Mouse (Mus musculus) neural tube, embryonic 12.5 days (tissue): ENCODE results near the gene Epn2. TPM values are rescaled to one million over a fixed set of nuclear protein-coding genes. Genes with fewer than 3 reads are reported as not detected.

Experiments used
- ATAC-seq: fragments of 200-750 bp; cut with Nextera tagmentation; 2 replicates; pipeline ENCODE4 v1.8.0; 2017; ENCODE audit warnings: low read depth, mild to moderate bottlenecking, moderate TSS enrichment, moderate library complexity; ENCODE audit not compliant: low FRiP score
- H3K27ac ChIP-seq: fragments of 300-500 bp; sonication (generic); 2 replicates; pipeline ENCODE4 v1.5.1; 2016
- H3K27me3 ChIP-seq: fragments of 300-500 bp; sonication (generic); replicated peaks from 2 replicates; pipeline ENCODE4 v1.6.1; 2016; ENCODE audit warnings: mild to moderate bottlenecking
- H3K36me3 ChIP-seq: fragments of 300-500 bp; sonication (generic); 2 replicates; pipeline ENCODE4 v1.6.1; 2016; ENCODE audit warnings: mild to moderate bottlenecking
- H3K4me1 ChIP-seq: fragments of 300-500 bp; sonication (generic); 2 replicates; pipeline ENCODE4 v1.6.1; 2016
- H3K4me2 ChIP-seq: fragments of 300-500 bp; sonication (generic); replicated peaks from 2 replicates; pipeline ENCODE4 v1.6.1; 2016; ENCODE audit warnings: mild to moderate bottlenecking
- H3K4me3 ChIP-seq: fragments of 300-500 bp; sonication (generic); 2 replicates; pipeline ENCODE4 v1.5.1; 2016
- H3K9ac ChIP-seq: fragments of 300-500 bp; sonication (generic); 2 replicates; pipeline ENCODE4 v1.6.1; 2016; ENCODE audit warnings: mild to moderate bottlenecking
- H3K9me3 ChIP-seq: fragments of 300-500 bp; sonication (generic); 2 replicates; pipeline ENCODE4 v1.6.1; 2016; ENCODE audit warnings: mild to moderate bottlenecking
- WGBS: fragments of 180-500 bp; shearing (Covaris S2); methylation state at CpG from one replicate; pipeline ENCODE4 v1.1.7; 2016; 5-methylcytosine and 5-hydroxymethylcytosine counted together
- polyA plus RNA-seq: library from polyadenylated mRNA; unstranded; fragments of >200 nt; fragmentation: Nextera tagmentation; extraction: Ambion mirVana; gene quantifications from 2 replicates; pipeline ENCODE4 v1.2.1, GENCODE M21; 2016

Gene Epn2
- polyA plus RNA-seq, 1 experiment from 2014 or later: 43.8 TPM

- Histone ChIP-seq H3K4me3 (peak within 1 kb of the TSS; percentile 31), H3K9ac (peak within 1 kb of the TSS; percentile 43), H3K4me1 (peaks cover 52% of the 10 kb centered on the region), H3K36me3 (peaks cover 23% of the 10 kb centered on the region), H3K9me3 (no peaks in the 10 kb centered on the region), H3K27me3 (no peaks in the 10 kb centered on the region), H3K27ac (peak within 1 kb of the TSS; percentile 93), H3K4me2 (peak within 1 kb of the TSS; percentile 55)
- peak; percentile 81 for ATAC-seq
- 4% methylated on average over 20 of the region's 20 CpGs for WGBS
Observed at GRCm38 (mm10) chr11:61484613-61485540, 94.6 kb downstream of the Epn2 start, which contains the start of gene Mfap4. Mfap4 (plus strand) TSS chr11:61485431.

GRCm38 (mm10) chr11:61484256-61484612 lies 95.3 kb downstream of the Epn2 start:
- Histone ChIP-seq H3K9ac (peak overlapping the region; percentile 43; the same call in 1 of the 2 replicates), H3K27ac (peak overlapping the region; percentile 93), H3K4me3 (no peak overlapping the region), H3K36me3 (peaks cover 17% of the 10 kb centered on the region), H3K4me2 (peak overlapping the region; percentile 55), H3K9me3 (no peaks in the 10 kb centered on the region), H3K27me3 (no peaks in the 10 kb centered on the region), H3K4me1 (peaks cover 48% of the 10 kb centered on the region)
- WGBS: 12% methylated on average over 10 of the region's 10 CpGs
- ATAC-seq: peak; percentile 23

- no peak overlapping the region for H3K9ac ChIP-seq
- H3K4me1 ChIP-seq: peaks cover 48% of the 10 kb centered on the region
- no peak overlapping the region for H3K4me3 ChIP-seq
- H3K27me3 ChIP-seq: no peaks in the 10 kb centered on the region
- no peak for ATAC-seq
- H3K9me3 ChIP-seq: no peaks in the 10 kb centered on the region
- H3K4me2 ChIP-seq: no peak overlapping the region
- H3K27ac ChIP-seq: no peak overlapping the region
- H3K36me3 ChIP-seq: peaks cover 8% of the 10 kb centered on the region
- WGBS: 83% methylated on average over 13 of the region's 13 CpGs
Observed at GRCm38 (mm10) chr11:61483226-61483845, 96.2 kb downstream of the Epn2 start.

GRCm38 (mm10) chr11:61481239-61482090 lies 98.0 kb downstream of the Epn2 start:
- Histone ChIP-seq H3K27me3 (no peaks in the 10 kb centered on the region), H3K4me2 (no peak overlapping the region), H3K9ac (no peak overlapping the region), H3K4me1 (peaks cover 30% of the 10 kb centered on the region), H3K36me3 (no peaks in the 10 kb centered on the region), H3K9me3 (no peaks in the 10 kb centered on the region), H3K27ac (no peak overlapping the region), H3K4me3 (no peak overlapping the region)
- no peak for ATAC-seq
- WGBS: 80% methylated on average over 9 of the region's 9 CpGs

GRCm38 (mm10) chr11:61478788-61479187 lies 100.7 kb downstream of the Epn2 start:
- Histone ChIP-seq H3K9me3 (no peaks in the 10 kb centered on the region), H3K36me3 (no peaks in the 10 kb centered on the region), H3K4me3 (no peak overlapping the region), H3K9ac (no peak overlapping the region), H3K27ac (no peak overlapping the region), H3K4me1 (peaks cover 5% of the 10 kb centered on the region; the same call in 1 of the 2 replicates), H3K27me3 (no peaks in the 10 kb centered on the region), H3K4me2 (no peak overlapping the region)
- no peak for ATAC-seq
- 87% methylated on average over 4 of the region's 4 CpGs for WGBS

GRCm38 (mm10) chr11:61477566-61478508 lies 101.7 kb downstream of the Epn2 start:
- Histone ChIP-seq H3K9ac (no peak overlapping the region), H3K9me3 (no peaks in the 10 kb centered on the region), H3K4me1 (peaks cover 5% of the 10 kb centered on the region; the same call in 1 of the 2 replicates), H3K27ac (no peak overlapping the region), H3K4me3 (no peak overlapping the region), H3K4me2 (no peak overlapping the region), H3K27me3 (no peaks in the 10 kb centered on the region), H3K36me3 (no peaks in the 10 kb centered on the region)
- WGBS: 65% methylated on average over 17 of the region's 17 CpGs
- no peak for ATAC-seq

GRCm38 (mm10) chr11:61476786-61477382 lies 102.6 kb downstream of the Epn2 start:
- H3K9me3 ChIP-seq: no peaks in the 10 kb centered on the region
- peak overlapping the region; percentile 18; the same call in 1 of the 2 replicates for H3K4me2 ChIP-seq
- no peak for ATAC-seq
- H3K4me3 ChIP-seq: no peak overlapping the region
- H3K9ac ChIP-seq: 0 out of 2 replicates have a peak overlapping the region, but pooled peaks have one; percentile 38
- no peak overlapping the region for H3K27ac ChIP-seq
- WGBS: 62% methylated on average over 12 of the region's 12 CpGs
- H3K4me1 ChIP-seq: peaks cover 5% of the 10 kb centered on the region; the same call in 1 of the 2 replicates
- no peaks in the 10 kb centered on the region for H3K36me3 ChIP-seq
- no peaks in the 10 kb centered on the region for H3K27me3 ChIP-seq

GRCm38 (mm10) chr11:61473630-61474029 lies 105.9 kb downstream of the Epn2 start:
- no peaks in the 10 kb centered on the region for H3K9me3 ChIP-seq
- no peak overlapping the region for H3K9ac ChIP-seq
- 76% methylated on average over 4 of the region's 4 CpGs for whole genome bisulfite sequencing
- no peak for ATAC-seq
- H3K4me2 ChIP-seq: no peak overlapping the region
- no peaks in the 10 kb centered on the region for H3K36me3 ChIP-seq
- no peaks in the 10 kb centered on the region; the same call in 1 of the 2 replicates for H3K4me1 ChIP-seq
- no peaks in the 10 kb centered on the region for H3K27me3 ChIP-seq
- H3K4me3 ChIP-seq: no peak overlapping the region
- no peak overlapping the region for H3K27ac ChIP-seq

- Histone ChIP-seq H3K4me2 (no peak overlapping the region), H3K36me3 (no peaks in the 10 kb centered on the region), H3K27me3 (no peaks in the 10 kb centered on the region), H3K27ac (no peak overlapping the region), H3K9me3 (no peaks in the 10 kb centered on the region), H3K4me3 (no peak overlapping the region), H3K9ac (no peak overlapping the region), H3K4me1 (no peaks in the 10 kb centered on the region)
- ATAC-seq: no peak
Observed at GRCm38 (mm10) chr11:61470880-61471279, 108.6 kb downstream of the Epn2 start.

- Histone ChIP-seq H3K4me3 (no peak overlapping the region), H3K27me3 (no peaks in the 10 kb centered on the region), H3K9me3 (no peaks in the 10 kb centered on the region), H3K4me2 (no peak overlapping the region), H3K4me1 (no peaks in the 10 kb centered on the region), H3K27ac (no peak overlapping the region), H3K36me3 (no peaks in the 10 kb centered on the region), H3K9ac (no peak overlapping the region)
- no peak for ATAC-seq
- 78% methylated on average over 7 of the region's 7 CpGs for WGBS
Observed at GRCm38 (mm10) chr11:61469317-61469917, 110.1 kb downstream of the Epn2 start.
